Mouse (Mus musculus) forebrain, embryonic 12.5 days (tissue): ENCODE measurements around the gene Ern1. TPM values are rescaled to one million over a fixed set of nuclear protein-coding genes. Genes with fewer than 3 reads are reported as not detected.
A peak's percentile ranks its signal among the peaks of the same experiment; 100 is the strongest.
"Not testable (repeated sequence)": the region's sequence is repeated elsewhere in the genome, so short reads cannot be mapped to it uniquely, and the experiment has no call there.

Source experiments
- ATAC-seq: fragments of 200-750 bp; cut with Nextera tagmentation; 2 replicates; pipeline ENCODE4 v1.8.0; 2017; ENCODE audit warnings: moderate TSS enrichment; ENCODE audit not compliant: low FRiP score
- H3K27ac ChIP-seq: fragments of 300-500 bp; sonication (generic); 2 replicates; pipeline ENCODE4 v1.5.1; 2016; ENCODE audit warnings: mild to moderate bottlenecking
- H3K27me3 ChIP-seq: fragments of 300-500 bp; sonication (generic); 2 replicates; pipeline ENCODE4 v1.6.1; 2016; ENCODE audit warnings: mild to moderate bottlenecking
- H3K36me3 ChIP-seq: fragments of 300-500 bp; sonication (generic); replicated peaks from 2 replicates; pipeline ENCODE4 v1.6.1; 2016; ENCODE audit warnings: mild to moderate bottlenecking
- H3K4me1 ChIP-seq: fragments of 300-500 bp; sonication (generic); 2 replicates; pipeline ENCODE4 v1.6.1; 2016
- H3K4me2 ChIP-seq: fragments of 300-500 bp; sonication (generic); 2 replicates; pipeline ENCODE4 v1.6.1; 2016; ENCODE audit warnings: mild to moderate bottlenecking, moderate library complexity
- H3K4me3 ChIP-seq: fragments of 300-500 bp; sonication (generic); replicated peaks from 2 replicates; pipeline ENCODE4 v1.5.1; 2016; ENCODE audit warnings: mild to moderate bottlenecking
- H3K9ac ChIP-seq: fragments of 300-500 bp; sonication (generic); 2 replicates; pipeline ENCODE4 v1.6.1; 2016; ENCODE audit warnings: mild to moderate bottlenecking
- H3K9me3 ChIP-seq: fragments of 300-500 bp; sonication (generic); 2 replicates; pipeline ENCODE4 v1.6.1; 2016
- WGBS: fragments of 180-500 bp; shearing (Covaris S2); methylation state at CpG from one replicate; pipeline ENCODE4 v1.1.7; 2016; 5-methylcytosine and 5-hydroxymethylcytosine counted together
- polyA plus RNA-seq: library from polyadenylated mRNA; unstranded; fragments of >200 nt; fragmentation: Nextera tagmentation; extraction: Ambion mirVana; gene quantifications from 2 replicates; pipeline ENCODE4 v1.2.1, GENCODE M21; 2016

Gene Ern1
- polyA plus RNA-seq, 1 experiment from 2014 or later, result 8.6 TPM

DNA sequence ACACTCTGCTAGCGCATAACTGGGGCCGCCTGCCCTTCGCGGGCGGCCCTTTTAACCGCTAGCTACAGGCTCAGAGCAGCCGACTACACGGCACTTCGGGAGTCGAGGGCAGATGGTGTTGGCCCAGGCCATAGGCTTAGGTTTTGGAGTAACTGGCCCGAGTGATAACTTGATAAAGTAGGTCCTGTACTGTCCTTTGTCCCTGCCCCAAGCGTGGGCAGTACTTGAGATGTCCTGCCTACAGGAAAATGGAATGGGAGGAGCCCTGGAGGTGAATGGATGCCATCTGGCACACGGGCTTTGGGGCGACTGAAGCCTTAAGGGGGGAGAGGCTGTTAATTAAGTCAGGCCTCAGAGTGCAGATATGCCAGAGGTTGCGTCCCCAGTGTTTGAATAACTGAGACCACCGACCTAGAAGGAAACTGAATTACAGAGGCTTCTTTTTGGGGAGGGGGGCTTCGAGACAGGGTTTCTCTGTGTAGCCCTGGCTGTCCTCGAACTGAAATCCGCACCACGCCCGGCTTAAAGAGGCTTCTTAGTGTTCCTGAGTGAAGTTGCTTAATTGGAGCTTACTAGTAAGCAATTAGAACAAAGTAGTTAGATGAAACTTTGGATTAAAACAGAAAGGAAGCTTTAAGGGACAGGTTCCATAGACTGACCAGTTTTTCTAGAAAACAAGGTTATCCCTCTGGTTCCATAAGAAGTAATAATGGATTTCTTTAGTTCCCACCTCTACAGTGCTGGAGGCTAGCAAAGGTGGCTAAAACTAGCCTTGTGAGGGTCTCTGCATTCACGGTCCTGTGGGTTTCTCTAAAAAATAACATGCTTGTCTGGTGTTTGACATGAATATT, 13.9 kb upstream of the Ern1 start:
- Histone ChIP-seq H3K4me2 (peak overlapping the region; percentile 74), H3K4me1 (peaks cover 11% of the 10 kb centered on the region), H3K9me3 (no peaks in the 10 kb centered on the region), H3K27me3 (no peaks in the 10 kb centered on the region), H3K27ac (peak overlapping the region; percentile 99), H3K9ac (peak overlapping the region; percentile 97), H3K36me3 (no peaks in the 10 kb centered on the region), H3K4me3 (peak overlapping the region; percentile 74)
- under 1% methylated on average over 22 of the region's 22 CpGs for WGBS
- peak; percentile 78 for ATAC-seq

DNA sequence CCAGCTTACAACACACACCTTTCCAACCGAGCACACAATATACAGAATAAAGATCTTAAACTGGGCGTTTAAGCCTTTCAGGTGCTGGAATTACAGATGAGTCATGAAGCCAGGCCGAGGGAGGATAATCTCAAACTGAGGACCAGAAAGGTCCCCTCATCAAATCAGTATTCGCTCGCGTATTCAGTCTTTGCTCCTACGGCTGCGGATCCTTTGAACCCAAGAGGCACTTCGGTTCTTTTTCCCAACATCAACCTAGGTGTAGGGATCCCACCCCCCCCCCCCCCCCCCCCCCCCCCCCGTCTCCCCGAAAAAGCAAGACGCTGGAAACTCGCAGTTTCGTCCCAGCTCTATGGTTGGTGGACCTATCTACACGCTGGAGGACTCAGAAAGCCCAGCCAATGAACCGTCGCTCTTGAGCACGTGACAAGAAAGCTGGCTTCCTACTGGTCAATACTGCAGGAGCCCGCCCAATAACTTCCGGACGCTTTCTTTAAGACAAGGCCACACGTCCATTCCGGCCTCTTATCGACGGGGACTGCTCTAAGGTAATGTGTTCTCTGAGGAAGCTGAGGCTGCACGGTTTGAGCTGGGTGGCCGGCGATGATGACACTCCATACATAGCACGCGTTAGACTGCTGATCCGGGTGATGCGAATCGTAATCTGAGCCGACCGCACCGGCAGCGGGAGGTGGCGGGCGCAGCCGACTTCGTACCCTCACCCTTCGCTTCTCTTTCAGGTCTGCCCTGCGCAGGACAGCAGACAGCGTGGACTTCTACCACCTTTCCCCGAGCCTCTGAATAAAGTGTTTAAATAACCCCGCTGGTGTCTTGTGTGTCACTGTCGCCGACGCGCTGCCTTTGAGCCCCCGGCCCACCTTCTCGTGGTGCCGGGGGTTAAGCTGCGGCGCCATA, 13.0 kb upstream of the Ern1 start:
- Histone ChIP-seq H3K4me2 (peak overlapping the region; percentile 74), H3K36me3 (no peaks in the 10 kb centered on the region), H3K9ac (peak overlapping the region; percentile 97), H3K27me3 (no peaks in the 10 kb centered on the region), H3K9me3 (no peaks in the 10 kb centered on the region), H3K27ac (peak overlapping the region; percentile 99), H3K4me1 (peaks cover 11% of the 10 kb centered on the region), H3K4me3 (peak overlapping the region; percentile 74)
- peak; percentile 98 for ATAC-seq
- WGBS, result under 1% methylated on average over 51 of the region's 55 CpGs

DNA sequence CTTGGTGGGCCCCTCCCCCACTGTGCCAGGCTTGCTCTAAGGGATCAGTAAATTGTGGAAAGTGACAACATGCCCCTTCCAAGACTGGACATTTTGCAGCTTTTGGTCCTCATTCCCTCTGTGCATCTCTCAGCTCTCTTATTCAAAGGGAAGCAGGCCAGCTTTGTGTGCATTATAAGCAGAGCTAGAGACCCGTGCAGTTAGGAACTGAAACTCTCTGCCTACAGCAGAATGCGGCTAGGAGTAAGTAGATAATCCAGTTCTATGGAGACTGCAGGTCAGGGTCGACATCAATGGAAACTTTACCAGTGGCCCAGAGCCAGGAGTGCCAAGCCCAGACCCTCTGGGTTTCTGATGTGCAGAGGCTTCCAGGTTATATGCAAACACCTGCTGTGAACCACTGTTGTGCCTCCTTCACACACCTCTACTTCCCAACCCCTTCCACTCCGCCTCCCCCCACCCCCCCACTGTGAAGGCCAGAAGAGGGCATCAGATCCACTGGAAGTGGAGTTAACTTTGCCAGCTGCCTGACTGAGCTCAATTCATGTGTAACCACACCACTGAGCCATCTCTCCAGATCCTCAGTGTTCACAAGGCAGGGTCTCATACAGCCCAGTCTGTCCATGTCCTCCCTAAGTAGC, 11.2 kb upstream of the Ern1 start:
- no peak overlapping the region for H3K27ac ChIP-seq
- H3K36me3 ChIP-seq, result no peaks in the 10 kb centered on the region
- no peak overlapping the region for H3K4me3 ChIP-seq
- no peak for ATAC-seq
- no peaks in the 10 kb centered on the region for H3K9me3 ChIP-seq
- 31% methylated on average over 4 of the region's 4 CpGs for WGBS
- peaks cover 11% of the 10 kb centered on the region for H3K4me1 ChIP-seq
- H3K9ac ChIP-seq, result no peak overlapping the region
- H3K4me2 ChIP-seq, result no peak overlapping the region
- no peaks in the 10 kb centered on the region for H3K27me3 ChIP-seq

DNA sequence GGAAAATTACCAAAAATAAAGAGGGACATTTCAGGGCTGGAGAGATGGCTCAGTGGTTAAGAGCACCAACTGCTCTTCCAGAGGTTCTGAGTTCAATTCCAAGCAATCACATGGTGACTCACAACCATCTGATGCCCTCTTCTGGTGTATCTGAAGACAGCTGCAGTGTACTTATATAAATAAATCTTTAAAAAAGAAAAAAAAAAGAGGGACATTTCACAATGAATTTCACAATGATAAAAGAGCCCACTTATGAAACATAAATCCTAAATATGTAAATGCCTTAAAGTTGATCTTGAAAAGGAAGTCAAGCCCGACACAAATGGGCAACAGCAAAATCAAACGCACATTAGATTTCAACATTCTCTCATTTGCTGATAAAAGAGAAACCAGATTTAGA, 10.3 kb upstream of the Ern1 start:
- Histone ChIP-seq H3K4me1 (peaks cover 11% of the 10 kb centered on the region), H3K36me3 (no peaks in the 10 kb centered on the region), H3K4me2 (no peak overlapping the region), H3K9ac (no peak overlapping the region), H3K4me3 (no peak overlapping the region), H3K27me3 (0 out of 2 replicates have a peak, but pooled peaks cover 3% of the 10 kb centered on the region), H3K27ac (no peak overlapping the region), H3K9me3 (no peaks in the 10 kb centered on the region)
- no peak for ATAC-seq
- WGBS, result 88% methylated on average over 2 of the region's 2 CpGs

DNA sequence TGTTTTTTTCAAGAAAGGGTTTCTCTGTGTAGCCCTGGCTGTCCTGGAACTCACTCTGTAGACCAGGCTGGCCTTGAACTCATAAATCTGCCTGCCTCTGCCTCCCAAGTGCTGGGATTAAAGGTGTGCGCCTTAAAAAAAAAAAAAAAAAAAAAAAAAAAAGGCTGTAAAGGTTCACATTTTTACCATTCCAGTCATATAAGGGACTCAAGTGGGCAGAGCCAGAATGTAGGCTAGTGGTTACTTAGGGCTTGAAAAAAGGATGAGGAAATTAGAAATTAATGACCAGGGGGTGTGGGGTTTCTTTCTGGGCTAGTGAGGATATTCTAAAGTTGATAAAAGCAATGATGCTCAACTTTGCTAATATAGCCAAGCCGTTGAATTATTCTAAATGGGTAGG, 9.4 kb upstream of the Ern1 start:
- not testable (repeated sequence) for H3K4me1 ChIP-seq, H3K27ac ChIP-seq, H3K4me2 ChIP-seq, ATAC-seq, H3K9ac ChIP-seq, H3K36me3 ChIP-seq, H3K4me3 ChIP-seq, H3K9me3 ChIP-seq, H3K27me3 ChIP-seq
- 93% methylated on average over 2 of the region's 2 CpGs for WGBS

DNA sequence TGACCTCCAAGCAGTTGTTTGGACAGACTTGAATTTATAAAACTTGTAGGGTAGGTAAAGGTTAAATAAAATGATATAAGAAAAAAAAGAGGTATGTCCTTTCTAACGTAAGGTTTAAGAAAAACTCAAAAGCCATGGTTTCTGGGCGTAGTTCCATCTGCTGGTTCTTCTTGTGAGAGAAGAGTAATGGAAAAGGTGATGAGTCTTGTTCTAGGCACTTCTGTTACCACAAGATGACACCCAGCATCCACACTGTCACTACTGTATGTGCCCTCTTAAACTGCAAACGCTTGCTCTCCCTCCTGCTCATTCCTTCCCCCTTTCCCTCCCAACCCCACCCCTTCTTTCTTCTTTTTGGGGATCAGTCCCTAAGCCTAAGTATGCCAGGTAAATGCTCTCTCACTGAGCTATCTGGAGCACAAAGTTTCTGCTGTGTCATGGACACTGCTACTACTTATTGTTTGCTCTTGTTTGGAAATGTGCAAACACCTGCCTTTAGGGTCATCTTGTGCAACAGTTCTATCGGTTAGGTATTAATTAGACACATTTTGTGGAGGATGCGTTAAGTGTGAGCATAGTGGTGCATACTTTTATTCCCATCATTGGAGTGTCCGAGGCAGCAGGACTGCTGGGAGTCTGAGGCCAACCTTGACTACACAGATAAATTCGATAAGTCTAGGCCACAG, 5.5 kb upstream of the Ern1 start:
- ATAC-seq, result no peak
- Histone ChIP-seq H3K9me3 (no peaks in the 10 kb centered on the region), H3K27me3 (0 out of 2 replicates have a peak, but pooled peaks cover 3% of the 10 kb centered on the region), H3K4me1 (0 out of 2 replicates have a peak, but pooled peaks cover under 1% of the 10 kb centered on the region), H3K9ac (no peak overlapping the region), H3K27ac (no peak overlapping the region), H3K4me2 (no peak overlapping the region), H3K36me3 (no peaks in the 10 kb centered on the region), H3K4me3 (no peak overlapping the region)
- WGBS, result 78% methylated on average over 7 of the region's 7 CpGs

DNA sequence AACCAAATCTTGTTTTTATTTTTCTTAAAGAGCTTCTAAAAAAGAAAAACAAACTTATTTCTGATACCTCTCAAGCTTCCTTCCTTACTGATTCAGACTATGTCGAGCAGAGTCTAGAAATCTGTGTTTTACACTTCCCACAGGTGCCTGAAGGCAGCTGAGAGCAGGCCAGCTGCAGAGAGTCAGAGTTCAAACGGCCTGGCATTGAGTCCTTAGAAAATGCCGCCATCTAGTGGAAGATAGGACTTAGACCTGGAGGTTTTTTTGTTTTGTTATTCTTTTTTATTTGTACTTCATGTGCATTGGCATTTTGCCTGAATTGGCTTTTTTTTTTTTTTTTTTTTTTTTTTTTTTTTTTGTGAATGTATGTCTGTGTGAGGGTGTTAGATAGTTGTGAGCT, 3.7 kb upstream of the Ern1 start:
- no peak overlapping the region for H3K4me3 ChIP-seq
- no peaks in the 10 kb centered on the region for H3K36me3 ChIP-seq
- 2% methylated on average over 3 of the region's 3 CpGs for WGBS
- H3K27me3 ChIP-seq, result 0 out of 2 replicates have a peak, but pooled peaks cover 3% of the 10 kb centered on the region
- H3K4me2 ChIP-seq, result no peak overlapping the region
- H3K27ac ChIP-seq, result no peak overlapping the region
- H3K9ac ChIP-seq, result no peak overlapping the region
- no peaks in the 10 kb centered on the region for H3K9me3 ChIP-seq
- peaks cover 8% of the 10 kb centered on the region for H3K4me1 ChIP-seq
- no peak for ATAC-seq

DNA sequence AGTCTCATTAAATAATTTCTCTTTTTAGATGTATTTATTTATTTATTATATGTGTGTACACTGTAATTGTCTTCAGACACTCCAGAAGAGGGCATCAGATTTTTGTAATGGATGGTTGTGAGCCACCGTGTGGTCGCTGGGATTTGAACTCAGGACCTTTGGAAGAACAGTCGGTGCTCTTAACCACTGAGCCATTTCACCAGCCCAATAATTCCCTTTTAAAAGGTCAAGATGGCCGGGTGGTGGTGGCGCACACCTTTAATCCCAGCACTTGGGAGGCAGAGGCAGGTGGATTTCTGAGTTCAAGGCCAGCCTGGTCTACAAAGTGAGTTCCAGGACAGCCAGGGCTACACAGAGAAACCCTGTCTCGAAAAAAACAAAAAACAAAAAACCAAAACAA, 2.9 kb upstream of the Ern1 start:
- not testable (repeated sequence) for ATAC-seq, H3K36me3 ChIP-seq, H3K27ac ChIP-seq, H3K4me2 ChIP-seq, H3K9me3 ChIP-seq, H3K27me3 ChIP-seq, H3K4me3 ChIP-seq, H3K9ac ChIP-seq
- WGBS, result 91% methylated on average over 6 of the region's 6 CpGs
- peaks cover 13% of the 10 kb centered on the region for H3K4me1 ChIP-seq

DNA sequence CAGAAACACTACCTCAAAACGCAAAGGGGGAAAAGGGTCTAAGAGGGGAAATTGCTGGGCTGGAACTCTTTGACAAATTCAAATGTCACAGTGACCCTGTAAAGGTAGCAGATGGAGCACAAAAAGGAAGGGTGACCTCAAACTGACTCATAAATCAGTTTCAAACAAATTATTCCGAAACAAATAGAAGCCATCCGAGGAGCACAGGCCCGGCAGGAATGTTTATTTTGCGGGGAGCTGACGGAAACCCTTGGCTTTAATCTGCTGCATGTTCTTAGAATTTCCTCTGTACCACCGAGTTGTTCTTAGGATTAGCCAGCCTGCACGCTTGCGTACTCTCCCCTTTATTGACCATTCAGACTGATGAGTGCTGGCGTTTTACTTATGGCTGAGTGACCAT, 2.4 kb upstream of the Ern1 start:
- H3K4me3 ChIP-seq, result no peak overlapping the region
- H3K27me3 ChIP-seq, result 0 out of 2 replicates have a peak, but pooled peaks cover 3% of the 10 kb centered on the region
- peaks cover 13% of the 10 kb centered on the region for H3K4me1 ChIP-seq
- H3K9me3 ChIP-seq, result no peaks in the 10 kb centered on the region
- ATAC-seq, result no peak
- H3K4me2 ChIP-seq, result no peak overlapping the region
- no peak overlapping the region for H3K27ac ChIP-seq
- H3K9ac ChIP-seq, result no peak overlapping the region
- WGBS, result 59% methylated on average over 10 of the region's 10 CpGs
- H3K36me3 ChIP-seq, result no peaks in the 10 kb centered on the region

DNA sequence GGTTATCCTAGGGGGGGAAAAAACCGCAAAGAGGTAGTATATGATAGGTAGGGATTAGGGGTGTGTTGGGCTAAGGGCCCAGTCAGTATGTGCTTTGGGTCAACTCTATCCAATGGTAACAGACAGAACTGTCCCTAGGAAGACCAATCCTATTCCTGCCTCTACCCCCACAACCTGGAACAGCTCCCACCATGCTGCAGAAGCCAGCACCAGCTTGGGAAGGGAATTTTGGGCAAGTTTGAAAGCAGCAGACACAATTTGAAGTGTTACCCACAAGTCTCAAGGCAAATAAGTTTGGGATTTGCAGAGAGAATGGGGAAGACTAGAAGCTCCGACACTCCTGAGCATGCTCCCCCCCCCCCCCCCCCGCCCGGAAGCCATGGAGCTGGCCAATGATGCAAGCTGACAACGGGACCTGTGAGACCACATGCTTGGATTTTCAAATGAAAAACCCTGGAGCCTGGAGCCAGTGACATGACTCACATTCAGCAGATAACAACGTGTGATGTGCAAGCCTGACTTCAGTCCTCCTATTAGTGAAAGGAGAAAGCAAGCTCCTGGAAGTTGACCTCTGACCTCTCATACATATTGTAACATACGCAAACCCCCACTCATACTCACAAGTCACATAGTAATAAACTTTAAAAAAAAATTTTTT, 1.5 kb upstream of the Ern1 start:
- Histone ChIP-seq H3K4me1 (peaks cover 13% of the 10 kb centered on the region), H3K27me3 (0 out of 2 replicates have a peak, but pooled peaks cover 3% of the 10 kb centered on the region), H3K9ac (no peak overlapping the region), H3K9me3 (no peaks in the 10 kb centered on the region), H3K4me3 (no peak overlapping the region), H3K27ac (no peak overlapping the region), H3K4me2 (no peak overlapping the region), H3K36me3 (no peaks in the 10 kb centered on the region)
- WGBS, result 62% methylated on average over 6 of the region's 7 CpGs
- no peak for ATAC-seq

DNA sequence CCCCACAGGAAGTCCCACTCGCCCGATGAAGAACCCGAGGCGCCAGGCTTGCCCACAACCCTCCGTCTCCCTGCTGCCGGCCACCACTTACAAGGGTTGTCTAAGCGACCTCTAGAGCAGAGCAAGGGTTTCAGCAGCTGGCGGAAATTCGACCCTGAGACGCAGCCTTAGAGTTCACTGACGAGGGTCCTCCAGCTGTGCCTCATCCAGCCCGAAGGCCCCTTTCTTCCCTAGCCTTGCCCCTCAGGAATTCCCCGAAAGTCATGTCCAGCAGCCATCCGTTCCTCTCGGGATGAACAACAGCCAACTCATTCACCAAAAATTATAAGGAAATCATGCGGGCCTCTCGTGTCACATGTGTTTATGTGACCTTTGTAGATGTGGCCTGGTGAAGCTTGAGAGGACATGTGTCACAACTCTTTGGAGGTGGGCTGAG, 492 bp upstream of the Ern1 start:
- no peaks in the 10 kb centered on the region for H3K9me3 ChIP-seq
- H3K4me3 ChIP-seq, result peak overlapping the region; percentile 96
- H3K9ac ChIP-seq, result no peak overlapping the region
- no peaks in the 10 kb centered on the region for H3K36me3 ChIP-seq
- H3K4me2 ChIP-seq, result peak overlapping the region; percentile 89
- ATAC-seq, result peak; percentile 28; the same call in 1 of the 2 replicates
- H3K27ac ChIP-seq, result no peak overlapping the region
- H3K27me3 ChIP-seq, result no peaks in the 10 kb centered on the region
- H3K4me1 ChIP-seq, result peaks cover 13% of the 10 kb centered on the region
- 15% methylated on average over 17 of the region's 17 CpGs for WGBS
